Mouse (Mus musculus): ENCODE measurements around the gene Zfp663. TPM values are rescaled to one million over a fixed set of nuclear protein-coding genes. Genes with fewer than 3 reads are reported as not detected.

The Zfp663 gene
- polyA plus RNA-seq, 2 experiments = 0.03 to 0.08 TPM

- TF ChIP-seq CTCF (IDR thresholded peaks at IDR 0.05; ENCODE audit: low read depth) (no peak), EP300 (IDR thresholded peaks at IDR 0.05; ENCODE audit: low read depth) (no peak)
Observed at GRCm38 (mm10) chr2:165387844-165388495, 19.4 kb upstream of the Zfp663 start, which contains the start of gene Zfp334. Gene Zfp334 (minus strand): TSS chr2:165388259.

GRCm38 (mm10) chr2:165387370-165387769 is 18.8 kb upstream of the Zfp663 start:
- Histone ChIP-seq H3K27me3 (ENCODE audit: control insufficient read depth, insufficient read depth, low read length) (no peaks in the 10 kb centered on the region), H3K36me3 (replicated peaks; ENCODE audit: control insufficient read depth, insufficient read depth, low read depth) (no peaks in the 10 kb centered on the region; the same call in 1 of the 2 replicates), H3K4me2 (ENCODE audit: low read depth) (peak overlapping the region; percentile 45), H3K27ac (no peak overlapping the region), H3K9me3 (ENCODE audit: control insufficient read depth, low read length) (no peaks in the 10 kb centered on the region), H3K9ac (replicated peaks) (no peak overlapping the region), H3K4me3 (ENCODE audit: insufficient read depth in 1 of 2, low read depth in 2 of 2, low read length in 2 of 2) (peak overlapping the region; percentile 48 to 66), H3K4me1 (replicated peaks; ENCODE audit: control insufficient read depth in 2 of 2, insufficient read depth in 2 of 2, low read length in 1 of 2) (0 out of 4 replicates have a peak, but pooled peaks cover 0 to 2% of the 10 kb centered on the region in 2 experiments)
- no peak for ATAC-seq (ENCODE audit: insufficient read depth)
- TF ChIP-seq EP300 (IDR thresholded peaks at IDR 0.05; ENCODE audit: low read depth) = no peak
- no peak for TF ChIP-seq CTCF (IDR thresholded peaks at IDR 0.05; ENCODE audit: low read depth)
- WGBS (ENCODE audit: insufficient replicate concordance) = 32% methylated on average over 4 of the region's 4 CpGs
- DNase-seq (ENCODE audit: low read depth in 3 of 3, low spot score in 3 of 3) = no peak

More at GRCm38 (mm10) chr2:165387844-165388495, 19.4 kb upstream of the Zfp663 start, which contains the start of gene Zfp334:
- no peaks in the 10 kb centered on the region for H3K27me3 ChIP-seq (ENCODE audit: control insufficient read depth, insufficient read depth, low read length)
- H3K36me3 ChIP-seq (replicated peaks; ENCODE audit: control insufficient read depth, insufficient read depth, low read depth) = no peaks in the 10 kb centered on the region
- H3K4me3 ChIP-seq (ENCODE audit: insufficient read depth in 1 of 2, low read depth in 2 of 2, low read length in 2 of 2) = peak within 1 kb of the TSS; percentile 48 to 66
- 0 out of 4 replicates have a peak, but pooled peaks cover 0 to 2% of the 10 kb centered on the region in 2 experiments for H3K4me1 ChIP-seq (replicated peaks; ENCODE audit: control insufficient read depth in 2 of 2, insufficient read depth in 2 of 2, low read length in 1 of 2)
- H3K27ac ChIP-seq = no peak within 1 kb of the TSS
- ATAC-seq (ENCODE audit: insufficient read depth) (peak; percentile 42), DNase-seq (ENCODE audit: low read depth in 3 of 3, low spot score in 3 of 3) (peak in 2 of 3 experiments; percentile 30 to 33)
- H3K9me3 ChIP-seq (ENCODE audit: control insufficient read depth, low read length) = no peaks in the 10 kb centered on the region
- WGBS (ENCODE audit: insufficient replicate concordance) = 2% methylated on average over 40 of the region's 40 CpGs
- H3K9ac ChIP-seq (replicated peaks) = peak within 1 kb of the TSS; percentile 28; the same call in 1 of the 2 replicates
- peak within 1 kb of the TSS; percentile 45 for H3K4me2 ChIP-seq (ENCODE audit: low read depth)

- Histone ChIP-seq H3K9ac (replicated peaks) (no peak overlapping the region), H3K4me2 (ENCODE audit: low read depth) (no peak overlapping the region), H3K4me1 (replicated peaks; ENCODE audit: control insufficient read depth in 2 of 2, insufficient read depth in 2 of 2, low read length in 1 of 2) (no peaks in the 10 kb centered on the region; a peak in 1 of 4 replicates), H3K4me3 (ENCODE audit: insufficient read depth in 1 of 2, low read depth in 2 of 2, low read length in 2 of 2) (no peak overlapping the region), H3K9me3 (ENCODE audit: control insufficient read depth, low read length) (no peaks in the 10 kb centered on the region), H3K27ac (no peak overlapping the region), H3K27me3 (ENCODE audit: control insufficient read depth, insufficient read depth, low read length) (no peaks in the 10 kb centered on the region), H3K36me3 (replicated peaks; ENCODE audit: control insufficient read depth, insufficient read depth, low read depth) (no peaks in the 10 kb centered on the region; the same call in 1 of the 2 replicates)
- no peak for ATAC-seq (ENCODE audit: insufficient read depth)
- no peak for DNase-seq (ENCODE audit: low read depth in 3 of 3, low spot score in 3 of 3)
- WGBS (ENCODE audit: insufficient replicate concordance) = 88% methylated on average over 25 of the region's 25 CpGs
- TF ChIP-seq EP300 (IDR thresholded peaks at IDR 0.05; ENCODE audit: low read depth) = no peak
- no peak for TF ChIP-seq CTCF (IDR thresholded peaks at IDR 0.05; ENCODE audit: low read depth)
Observed at GRCm38 (mm10) chr2:165380050-165380449, 11.5 kb upstream of the Zfp663 start.

GRCm38 (mm10) chr2:165376001-165376400 is 7.5 kb upstream of the Zfp663 start:
- TF ChIP-seq EP300 (IDR thresholded peaks at IDR 0.05; ENCODE audit: low read depth) (no peak), CTCF (IDR thresholded peaks at IDR 0.05; ENCODE audit: low read depth) (no peak)
- ATAC-seq (ENCODE audit: insufficient read depth) (no peak), DNase-seq (ENCODE audit: low read depth in 3 of 3, low spot score in 3 of 3) (no peak)
- no peak overlapping the region for H3K27ac ChIP-seq
- no peaks in the 10 kb centered on the region for H3K27me3 ChIP-seq (ENCODE audit: control insufficient read depth, insufficient read depth, low read length)
- H3K4me3 ChIP-seq (ENCODE audit: insufficient read depth in 1 of 2, low read depth in 2 of 2, low read length in 2 of 2) = no peak overlapping the region
- no peak overlapping the region for H3K4me2 ChIP-seq (ENCODE audit: low read depth)
- H3K9ac ChIP-seq (replicated peaks) = no peak overlapping the region
- H3K4me1 ChIP-seq (replicated peaks; ENCODE audit: control insufficient read depth in 2 of 2, insufficient read depth in 2 of 2, low read length in 1 of 2) = no peaks in the 10 kb centered on the region; a peak in 1 of 4 replicates
- no peaks in the 10 kb centered on the region for H3K9me3 ChIP-seq (ENCODE audit: control insufficient read depth, low read length)
- H3K36me3 ChIP-seq (replicated peaks; ENCODE audit: control insufficient read depth, insufficient read depth, low read depth) = no peaks in the 10 kb centered on the region; the same call in 1 of the 2 replicates
- 18% methylated on average over 4 of the region's 4 CpGs for WGBS (ENCODE audit: insufficient replicate concordance)

- ATAC-seq (ENCODE audit: insufficient read depth) = no peak
- no peaks in the 10 kb centered on the region; the same call in 1 of the 2 replicates for H3K36me3 ChIP-seq (replicated peaks; ENCODE audit: control insufficient read depth, insufficient read depth, low read depth)
- H3K4me3 ChIP-seq (ENCODE audit: insufficient read depth in 1 of 2, low read depth in 2 of 2, low read length in 2 of 2) = no peak overlapping the region
- DNase-seq (ENCODE audit: low read depth in 3 of 3, low spot score in 3 of 3) = no peak
- no peak overlapping the region for H3K4me2 ChIP-seq (ENCODE audit: low read depth)
- H3K9me3 ChIP-seq (ENCODE audit: control insufficient read depth, low read length) = no peaks in the 10 kb centered on the region
- H3K27ac ChIP-seq = no peak overlapping the region
- H3K27me3 ChIP-seq (ENCODE audit: control insufficient read depth, insufficient read depth, low read length) = no peaks in the 10 kb centered on the region
- H3K9ac ChIP-seq (replicated peaks) = no peak overlapping the region
- no peaks in the 10 kb centered on the region; a peak in 1 of 4 replicates for H3K4me1 ChIP-seq (replicated peaks; ENCODE audit: control insufficient read depth in 2 of 2, insufficient read depth in 2 of 2, low read length in 1 of 2)
- WGBS (ENCODE audit: insufficient replicate concordance) = 57% methylated on average over 5 of the region's 5 CpGs
- TF ChIP-seq CTCF (IDR thresholded peaks at IDR 0.05; ENCODE audit: low read depth) = no peak
- no peak for TF ChIP-seq EP300 (IDR thresholded peaks at IDR 0.05; ENCODE audit: low read depth)
Observed at GRCm38 (mm10) chr2:165375478-165375877, 6.9 kb upstream of the Zfp663 start.

Data from liver, embryonic 14.5 days (tissue).